Mouse (Mus musculus): Measurements from ENCODE around the gene Gm47985.

The Gm47985 gene

GRCm38 (mm10) chr1:151222561-151223267 is 40.4 kb downstream of the Gm47985 start:
- DNase-seq, result no peak

DNA sequence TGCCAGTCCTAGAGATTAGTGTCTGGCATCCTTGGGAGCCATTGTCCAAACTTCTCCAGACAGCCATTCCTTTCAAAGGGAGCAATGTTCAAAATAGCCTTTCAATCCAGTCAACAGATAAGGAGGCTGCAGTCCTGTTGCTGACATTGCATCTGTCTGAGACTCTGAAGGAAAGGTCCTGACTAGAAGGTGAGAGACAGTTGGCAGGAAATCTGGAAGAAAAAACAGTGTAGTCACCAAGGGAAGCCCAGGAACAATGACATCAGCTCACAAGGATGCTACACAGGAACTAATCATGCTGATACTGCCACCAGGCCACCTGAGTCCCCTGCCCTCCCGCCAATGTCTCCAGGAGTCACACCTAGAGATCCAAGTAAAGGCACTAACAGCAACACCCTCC is 41.0 kb downstream of the Gm47985 start:
- DNase-seq, result no peak

DNA sequence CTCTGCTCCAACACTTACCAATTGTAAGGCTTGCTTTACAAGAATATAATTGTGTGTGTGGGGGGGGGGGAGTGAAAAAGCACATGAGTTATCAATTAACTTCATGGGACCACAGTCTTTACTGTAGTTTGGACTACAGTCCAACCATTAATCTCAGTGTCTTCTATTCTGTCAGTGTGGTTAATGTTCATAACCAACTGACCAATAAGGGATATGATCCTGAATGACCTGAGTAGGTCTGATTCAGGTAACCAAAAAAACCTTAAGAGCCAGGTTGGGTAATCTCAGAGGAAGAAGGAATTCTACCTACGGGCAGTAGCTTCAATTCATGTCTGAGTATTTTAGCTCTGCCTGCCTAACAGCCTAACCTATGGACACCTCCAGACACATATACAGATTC is 42.2 kb downstream of the Gm47985 start:
- no peak for DNase-seq

- DNase-seq, result no peak
Observed at GRCm38 (mm10) chr1:151227506-151227905, 45.2 kb downstream of the Gm47985 start.

DNA sequence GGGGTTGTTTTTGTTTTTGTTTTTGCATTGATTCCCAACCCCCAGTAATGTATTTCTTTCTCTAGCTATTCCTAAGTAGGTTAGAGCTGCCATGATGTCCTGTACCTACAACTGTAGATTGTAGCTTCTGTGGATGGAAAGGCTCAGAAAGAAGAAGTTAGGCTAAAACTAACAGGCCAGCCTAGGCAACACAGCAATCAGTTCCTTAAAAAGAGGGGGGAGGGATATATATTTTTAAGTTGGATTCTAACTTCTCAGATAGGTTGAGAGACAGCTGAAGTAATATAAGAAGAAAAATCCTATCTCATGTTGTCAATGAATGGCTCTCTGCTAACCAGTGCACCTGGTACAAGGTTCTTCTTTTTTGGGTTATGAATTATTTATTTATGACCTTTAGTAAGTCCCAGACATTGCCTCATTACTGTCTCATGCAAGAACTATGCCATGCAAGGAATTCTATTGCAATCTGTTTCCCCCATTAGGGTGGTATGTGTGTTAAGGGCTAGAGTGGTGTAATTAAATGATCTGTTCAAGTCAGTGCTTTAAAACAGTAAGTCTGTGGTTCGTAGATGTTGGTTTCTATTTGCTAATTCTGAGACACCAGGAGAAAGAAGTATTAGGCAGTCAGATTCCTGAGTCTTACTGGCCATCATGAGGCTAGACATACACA is 46.1 kb downstream of the Gm47985 start:
- DNase-seq, result no peak

- no peak for DNase-seq
Observed at GRCm38 (mm10) chr1:151232346-151232745, 50.0 kb downstream of the Gm47985 start.

GRCm38 (mm10) chr1:151233756-151234155 is 51.4 kb downstream of the Gm47985 start:
- no peak for DNase-seq
